Mouse (Mus musculus) right cerebral cortex, postnatal 14 days (tissue): ENCODE results near the gene Prss56.

Source experiments
- DNase-seq: peaks from one replicate; pipeline ENCODE4 v3.0.0; 2022

Gene Prss56

DNA sequence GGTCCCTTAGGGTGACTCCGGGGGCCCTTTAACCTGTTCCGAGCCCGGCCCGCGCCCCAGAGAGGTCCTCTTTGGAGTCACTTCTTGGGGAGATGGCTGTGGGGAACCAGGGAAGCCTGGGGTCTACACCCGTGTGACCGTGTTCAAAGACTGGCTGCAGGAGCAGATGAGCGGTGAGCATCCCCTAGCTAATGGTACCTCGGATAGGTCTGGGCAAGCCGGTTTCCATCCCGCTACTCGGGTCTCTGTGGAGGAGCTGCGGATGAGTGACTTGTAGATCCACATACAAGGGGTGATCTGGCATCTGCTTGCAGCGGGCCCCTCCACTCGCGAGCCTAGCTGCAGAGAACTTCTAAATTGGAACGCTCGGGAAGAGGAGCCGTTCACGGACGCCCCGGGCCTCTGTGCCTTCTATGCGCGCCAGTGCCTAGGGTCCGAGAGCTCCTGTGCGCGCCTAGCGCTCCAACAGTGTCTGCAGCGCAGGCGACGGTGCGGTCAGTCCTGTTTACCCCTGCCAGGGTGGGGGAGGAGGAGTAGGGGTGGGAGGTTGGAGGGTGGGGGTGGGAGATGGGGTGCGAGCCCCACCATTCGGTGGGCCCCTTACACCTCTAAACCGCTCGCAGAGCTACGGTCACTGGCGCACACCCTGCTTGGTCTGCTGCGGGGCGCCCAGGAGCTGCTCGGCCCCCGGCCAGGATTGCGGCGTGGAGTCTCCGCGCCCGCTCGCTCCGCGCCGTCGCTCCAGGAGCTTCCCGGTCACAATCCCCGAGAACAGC, 3.3 kb downstream of the Prss56 start:
- no peak for DNase-seq

DNA sequence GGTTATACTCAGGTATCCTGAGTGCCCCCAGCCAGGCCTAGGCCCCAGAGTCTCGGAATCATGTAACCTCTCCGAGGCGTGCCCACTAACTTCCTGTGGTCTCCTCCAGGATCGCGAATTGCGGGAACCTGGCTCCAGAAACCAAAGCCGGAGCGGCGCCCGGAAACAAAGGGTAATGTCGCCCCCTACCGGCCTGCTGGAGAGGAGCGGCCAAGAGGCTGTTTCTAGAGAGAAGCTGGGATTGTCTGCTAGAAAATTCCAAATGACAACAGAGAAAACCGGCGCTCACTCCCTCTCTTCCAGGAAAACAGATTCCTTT, 3.9 kb downstream of the Prss56 start:
- peak; percentile 76 for DNase-seq

DNA sequence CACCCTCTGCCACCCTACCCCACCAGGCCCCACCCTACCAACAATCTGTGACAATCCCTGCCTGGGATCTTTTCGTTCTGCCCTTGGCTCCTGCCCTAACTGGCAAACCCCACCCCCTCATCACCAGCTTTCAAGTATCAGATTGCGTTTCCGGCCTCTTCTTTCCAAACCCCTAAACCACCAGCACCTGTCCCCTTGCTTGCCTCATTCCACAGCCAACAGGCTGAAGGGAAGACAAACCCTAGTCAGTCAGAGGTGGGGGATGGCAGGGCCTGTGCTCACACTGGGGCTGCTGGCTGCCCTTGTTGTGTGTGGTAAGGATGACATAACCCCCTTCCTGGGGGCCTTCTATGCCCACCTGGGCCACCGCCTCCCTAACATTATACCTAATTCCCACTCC, 7.3 kb downstream of the Prss56 start, which contains the start of gene Chrnd:
Gene Chrnd, plus strand, starts transcription at position 179 of the 400 bp plus-strand sequence.
- no peak for DNase-seq

DNA sequence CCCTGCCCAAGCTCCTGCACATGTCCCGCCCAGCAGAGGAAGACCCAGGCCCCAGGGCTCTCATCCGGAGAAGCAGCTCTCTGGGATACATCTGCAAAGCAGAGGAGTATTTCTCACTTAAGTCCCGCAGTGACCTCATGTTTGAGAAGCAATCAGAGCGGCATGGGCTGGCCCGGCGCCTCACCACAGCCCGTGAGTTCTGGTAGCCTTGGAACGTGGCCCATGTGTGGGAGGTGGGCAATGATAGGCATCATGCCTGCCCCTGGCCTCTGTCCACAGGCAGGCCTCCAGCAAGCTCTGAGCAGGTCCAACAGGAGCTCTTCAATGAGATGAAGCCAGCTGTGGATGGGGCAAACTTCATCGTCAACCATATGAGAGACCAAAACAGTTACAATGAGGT, 14.2 kb downstream of the Prss56 start:
- no peak for DNase-seq

DNA sequence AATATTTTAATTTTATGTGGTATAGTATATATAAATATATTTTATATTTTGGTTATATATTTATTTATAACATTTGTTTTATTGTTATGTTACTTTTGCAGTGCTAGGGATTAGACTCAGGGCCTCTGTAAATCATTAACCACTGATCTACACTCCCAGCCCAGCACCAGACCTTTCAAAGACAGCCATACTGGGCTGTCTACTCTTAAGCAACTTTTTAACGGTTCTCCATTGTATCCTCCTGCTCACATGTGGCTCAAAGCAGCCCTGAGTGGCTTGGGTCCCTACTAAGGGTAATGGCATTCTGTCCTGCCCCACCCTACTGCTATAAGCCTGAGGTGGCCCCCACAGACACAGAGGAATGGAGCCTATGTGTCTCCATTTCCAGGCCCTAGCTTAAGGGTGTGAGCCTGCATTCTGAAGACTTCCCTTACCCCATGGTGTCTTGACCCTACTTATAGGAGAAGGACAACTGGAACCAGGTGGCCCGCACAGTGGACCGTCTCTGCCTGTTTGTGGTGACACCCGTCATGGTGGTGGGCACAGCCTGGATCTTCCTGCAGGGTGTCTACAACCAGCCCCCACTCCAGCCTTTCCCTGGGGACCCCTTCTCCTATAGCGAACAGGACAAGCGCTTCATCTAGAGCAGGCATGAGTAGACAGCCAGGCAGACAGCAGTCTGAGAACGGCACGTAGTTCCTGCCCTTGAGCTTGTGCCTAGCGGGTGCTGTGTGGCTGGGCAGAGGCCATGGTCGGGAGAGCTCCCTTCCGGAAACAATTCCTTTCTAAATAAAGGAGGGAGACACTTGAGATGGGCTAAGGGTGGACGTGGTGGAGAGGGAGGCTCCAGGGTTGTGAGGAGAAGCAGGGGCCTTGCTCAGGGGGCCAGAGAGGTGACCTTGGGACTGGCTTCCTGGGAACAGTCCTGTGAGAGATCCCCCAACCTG, 15.3 kb downstream of the Prss56 start:
- no peak for DNase-seq

DNA sequence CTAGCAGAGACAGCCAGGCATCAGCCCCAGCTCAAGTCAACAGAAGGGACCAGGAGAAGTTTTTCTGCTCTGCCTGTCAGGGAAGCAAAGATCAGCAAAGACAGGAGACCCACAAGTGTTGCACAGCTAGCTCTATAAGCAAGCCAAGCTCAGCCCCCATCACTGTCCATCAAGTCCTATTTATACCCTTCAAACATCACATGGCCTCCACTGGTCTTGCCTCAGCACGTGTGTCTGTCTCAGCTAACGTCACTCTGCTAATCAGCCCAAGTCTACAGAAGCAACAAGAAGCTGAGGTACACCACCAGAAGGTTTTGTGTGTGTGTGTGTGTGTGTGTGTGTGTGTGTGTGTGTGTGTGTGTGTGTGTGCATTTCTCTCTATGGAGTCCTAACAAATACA, 17.7 kb downstream of the Prss56 start:
- no peak for DNase-seq

DNA sequence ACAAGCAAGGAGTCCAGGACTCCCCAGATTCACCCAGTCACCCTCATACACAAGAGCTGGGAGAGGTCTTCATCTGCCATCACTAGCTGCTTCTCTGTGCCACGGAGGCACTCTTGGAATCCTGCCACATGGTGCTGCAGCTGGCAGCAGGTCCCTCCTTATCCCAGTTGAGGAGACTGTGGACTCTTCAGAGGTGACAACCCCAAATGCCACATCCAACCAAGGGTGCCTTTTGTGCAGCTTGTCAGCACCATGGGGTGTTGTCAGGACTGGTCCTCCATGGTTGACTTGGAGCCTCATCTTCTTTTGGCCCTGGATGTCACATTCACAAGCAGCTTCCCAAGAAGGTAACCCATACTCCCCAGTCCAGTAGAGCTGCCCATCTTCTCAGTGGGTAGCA, 18.7 kb downstream of the Prss56 start:
- no peak for DNase-seq

DNA sequence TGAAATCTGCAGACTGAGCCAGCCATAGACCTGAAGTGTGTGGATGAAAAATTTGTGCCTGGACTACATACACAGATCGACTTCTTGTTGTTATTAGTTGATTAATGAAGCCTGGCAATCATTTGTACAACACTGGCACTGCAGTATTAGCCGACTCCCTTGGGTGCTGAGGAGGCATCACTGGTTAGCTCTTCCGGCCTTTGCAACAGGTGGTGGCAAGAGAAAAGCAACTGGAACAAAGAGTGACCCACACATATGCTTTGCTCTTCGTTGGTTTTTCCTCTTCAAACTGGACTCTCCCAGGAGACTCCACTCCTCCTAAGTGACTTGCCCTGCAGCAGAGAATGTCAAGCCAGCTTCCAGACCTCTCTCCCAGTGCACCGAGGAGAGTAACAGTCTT, 20.7 kb downstream of the Prss56 start:
- no peak for DNase-seq

DNA sequence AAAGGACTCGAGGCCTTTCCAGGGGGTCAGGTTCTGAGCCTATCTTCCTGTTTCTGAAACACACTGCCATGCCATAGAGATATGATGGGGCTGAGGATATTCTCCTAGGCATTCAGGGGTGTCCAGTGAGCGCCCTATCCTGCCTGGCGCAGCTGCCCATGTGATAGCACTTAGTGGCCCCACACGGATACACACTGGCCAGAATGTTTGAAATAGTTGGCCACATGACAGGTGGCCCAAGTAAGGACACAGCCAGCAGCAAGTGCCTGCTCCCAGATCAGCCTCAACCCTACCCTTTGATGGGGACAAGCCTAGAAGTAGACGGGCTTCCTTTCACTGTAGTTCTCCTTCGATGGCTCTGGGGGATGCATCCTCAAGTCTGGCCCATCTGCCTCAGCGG, 21.4 kb downstream of the Prss56 start, which contains the start of gene Chrng:
Gene Chrng, plus strand, starts transcription at position 193 of the 400 bp plus-strand sequence.
- no peak for DNase-seq

DNA sequence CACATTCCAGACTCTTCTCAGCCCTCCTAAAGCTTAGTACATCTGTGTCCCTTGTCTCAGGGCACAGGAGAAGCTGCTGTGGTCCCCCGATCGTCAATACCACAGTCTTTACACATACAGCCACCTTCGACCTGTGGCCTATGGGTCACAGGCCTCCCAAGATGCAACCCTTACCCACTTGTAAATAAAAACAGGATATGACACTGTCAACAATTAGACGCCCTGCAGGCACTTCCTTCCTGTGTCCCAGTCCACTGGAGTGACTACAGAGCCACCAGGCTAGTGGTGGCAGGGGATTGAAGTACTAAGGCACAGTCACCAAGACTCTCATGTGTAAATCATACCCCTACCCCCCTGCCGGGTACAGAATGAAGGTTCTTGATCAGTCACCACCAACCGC, 21.9 kb downstream of the Prss56 start:
- DNase-seq, result no peak

DNA sequence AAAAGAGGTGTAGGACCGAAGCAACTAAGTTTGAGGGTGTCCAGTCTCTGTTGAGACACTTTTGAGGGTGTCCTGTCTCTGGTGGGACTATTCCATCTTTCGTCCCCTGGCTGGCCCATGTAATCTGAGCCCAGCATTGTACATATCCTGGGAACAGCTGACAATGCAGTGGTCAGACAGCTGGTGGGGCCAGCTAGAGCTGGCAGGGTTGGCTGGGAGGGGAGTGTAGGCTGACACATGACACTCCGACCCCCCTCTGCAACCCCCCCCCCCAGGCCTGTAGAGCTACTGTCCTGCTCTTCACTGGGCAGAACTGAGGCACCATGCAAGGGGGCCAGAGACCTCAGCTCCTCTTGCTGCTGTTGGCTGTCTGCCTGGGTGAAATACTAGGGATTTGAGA, 22.4 kb downstream of the Prss56 start:
- DNase-seq, result no peak

DNA sequence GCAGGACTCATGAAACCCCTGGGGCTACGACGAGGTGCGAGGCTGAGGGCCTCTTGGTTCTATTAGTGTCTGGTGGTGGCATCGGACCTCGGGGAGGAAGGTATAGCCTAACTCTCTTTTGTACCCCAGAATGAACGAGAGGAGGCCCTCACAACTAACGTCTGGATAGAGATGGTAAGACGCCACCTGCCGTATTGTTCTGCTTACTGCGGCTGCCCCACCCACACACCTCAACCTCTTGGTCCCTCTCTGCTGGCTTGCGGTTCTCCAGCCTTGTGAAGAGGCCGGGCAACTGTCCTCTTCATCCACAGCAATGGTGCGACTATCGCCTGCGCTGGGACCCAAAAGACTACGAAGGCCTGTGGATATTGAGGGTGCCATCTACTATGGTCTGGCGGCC, 23.2 kb downstream of the Prss56 start:
- DNase-seq, result no peak

DNA sequence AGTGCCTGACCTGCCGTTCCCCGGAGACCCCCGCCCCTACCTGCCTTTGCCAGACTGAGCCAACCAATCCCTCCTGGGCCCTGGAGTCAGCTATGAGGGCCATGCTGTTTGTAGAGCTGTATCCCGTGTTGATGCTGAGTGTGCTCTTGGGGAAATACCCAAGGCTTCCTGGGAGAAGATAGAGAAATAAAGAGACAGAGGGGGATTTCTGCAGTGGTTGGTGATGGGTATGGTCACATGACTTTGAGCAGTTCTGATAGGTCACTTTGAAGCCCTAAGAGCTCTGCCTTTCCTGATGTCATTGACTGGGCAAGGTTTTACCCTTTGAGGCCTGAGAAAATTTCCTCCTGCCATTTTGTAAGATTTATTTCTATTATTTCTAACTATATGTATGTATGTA, 28.3 kb downstream of the Prss56 start:
- DNase-seq, result no peak

DNA sequence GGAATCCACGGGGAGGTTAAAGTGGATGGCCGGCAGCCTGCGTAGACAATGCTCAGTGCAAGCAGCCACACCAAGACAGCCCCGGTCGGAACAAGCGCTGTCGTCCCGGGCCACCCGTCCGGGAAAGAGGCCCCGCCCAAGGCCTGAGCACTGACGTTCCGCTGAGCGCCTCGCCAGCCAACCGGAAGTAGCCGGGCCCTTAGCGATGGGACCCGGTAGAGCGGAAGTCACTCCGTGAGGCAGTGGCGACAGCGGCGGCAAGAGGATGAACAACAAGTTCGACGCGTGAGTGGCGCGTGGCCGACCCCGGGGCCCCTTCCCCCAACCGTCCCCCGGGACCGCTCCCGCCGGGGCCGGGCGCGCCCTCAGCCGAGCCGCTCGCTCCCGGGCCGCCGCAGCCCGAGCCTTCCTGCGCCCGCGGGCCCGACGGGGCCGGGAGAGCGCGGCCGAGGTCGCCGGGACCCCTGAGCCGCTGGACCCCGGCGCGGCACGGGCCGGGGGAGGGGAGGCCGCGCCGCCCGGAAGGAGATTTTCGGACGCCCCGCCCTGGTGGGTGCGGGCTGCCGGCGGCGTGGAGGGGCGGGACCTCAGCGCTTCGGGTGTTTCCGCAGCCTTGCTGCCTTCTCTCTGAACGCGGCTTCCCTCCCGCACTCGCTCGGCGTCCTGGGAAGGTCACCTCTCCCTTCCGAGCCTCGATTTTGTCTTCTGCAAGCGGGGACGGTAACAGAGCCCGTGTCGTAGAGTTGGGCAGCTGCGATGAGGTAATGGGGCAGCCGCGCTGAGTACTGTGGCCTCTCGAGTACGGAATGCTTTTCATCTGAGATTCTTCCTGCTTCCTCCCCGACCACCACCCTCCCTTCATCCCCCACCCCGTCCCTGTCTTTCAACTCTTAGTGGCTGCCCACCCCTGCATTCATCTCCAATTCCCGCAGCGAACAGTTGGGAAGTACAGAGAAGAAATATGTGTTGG, 30.9 kb downstream of the Prss56 start, which contains the start of gene Eif4e2:
Gene Eif4e2, plus strand, starts transcription at position 180 of the 970 bp plus-strand sequence.
- DNase-seq, result peak; percentile 95

DNA sequence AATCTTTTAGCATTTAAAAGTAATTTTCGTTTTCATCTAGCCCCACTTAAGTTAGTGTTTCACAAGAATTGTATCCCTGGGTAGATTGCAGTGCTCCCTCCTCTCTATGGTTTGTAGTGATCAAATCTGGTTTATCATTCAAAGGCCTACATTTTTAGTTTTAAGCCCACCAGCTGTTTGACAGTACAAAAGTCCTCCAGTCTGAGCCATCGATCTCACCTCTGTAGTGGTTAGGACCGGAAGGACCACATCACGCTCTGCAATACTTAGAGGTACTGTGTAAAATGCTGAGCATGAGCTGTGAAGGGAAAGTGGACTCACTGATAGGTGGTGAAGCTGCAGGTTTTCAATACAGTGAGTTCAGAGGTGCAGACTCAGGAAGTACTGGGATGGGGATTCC, 31.6 kb downstream of the Prss56 start:
- no peak for DNase-seq

DNA sequence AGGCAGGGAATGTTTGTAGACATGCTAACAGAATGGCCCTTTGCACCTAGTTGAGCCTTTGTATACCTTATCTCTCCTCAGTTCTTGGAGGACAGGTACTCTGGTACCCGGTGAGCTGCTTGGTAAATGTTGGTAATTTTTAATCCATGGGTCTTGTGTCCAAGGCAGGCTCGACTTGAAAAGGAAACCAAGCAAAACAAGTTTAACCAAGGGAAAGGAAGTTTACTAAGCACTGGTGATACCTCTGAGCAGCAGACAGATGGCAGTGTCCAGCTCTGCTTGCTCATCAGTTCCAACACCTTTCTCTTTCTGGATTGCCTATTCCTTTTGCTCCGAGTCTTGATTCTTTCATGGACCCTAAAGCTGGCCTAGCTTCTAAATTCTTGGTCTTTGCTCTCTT, 34.8 kb downstream of the Prss56 start:
- DNase-seq, result no peak

DNA sequence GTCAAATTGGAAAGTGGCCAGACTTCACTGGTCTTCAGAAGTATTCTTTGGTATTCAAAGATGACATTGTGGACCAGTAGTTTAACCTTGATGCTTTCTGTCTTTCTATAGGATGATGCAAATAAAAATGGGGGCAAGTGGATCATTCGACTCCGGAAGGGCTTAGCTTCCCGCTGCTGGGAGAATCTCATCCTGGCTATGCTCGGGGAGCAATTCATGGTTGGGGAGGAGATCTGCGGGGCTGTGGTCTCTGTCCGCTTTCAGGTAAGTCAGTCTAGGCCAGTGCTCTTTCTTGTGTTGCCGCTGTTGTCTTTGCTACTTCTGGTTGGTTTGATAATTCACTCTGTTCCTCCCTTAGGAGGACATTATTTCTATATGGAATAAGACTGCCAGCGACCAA, 42.6 kb downstream of the Prss56 start:
- DNase-seq, result no peak

DNA sequence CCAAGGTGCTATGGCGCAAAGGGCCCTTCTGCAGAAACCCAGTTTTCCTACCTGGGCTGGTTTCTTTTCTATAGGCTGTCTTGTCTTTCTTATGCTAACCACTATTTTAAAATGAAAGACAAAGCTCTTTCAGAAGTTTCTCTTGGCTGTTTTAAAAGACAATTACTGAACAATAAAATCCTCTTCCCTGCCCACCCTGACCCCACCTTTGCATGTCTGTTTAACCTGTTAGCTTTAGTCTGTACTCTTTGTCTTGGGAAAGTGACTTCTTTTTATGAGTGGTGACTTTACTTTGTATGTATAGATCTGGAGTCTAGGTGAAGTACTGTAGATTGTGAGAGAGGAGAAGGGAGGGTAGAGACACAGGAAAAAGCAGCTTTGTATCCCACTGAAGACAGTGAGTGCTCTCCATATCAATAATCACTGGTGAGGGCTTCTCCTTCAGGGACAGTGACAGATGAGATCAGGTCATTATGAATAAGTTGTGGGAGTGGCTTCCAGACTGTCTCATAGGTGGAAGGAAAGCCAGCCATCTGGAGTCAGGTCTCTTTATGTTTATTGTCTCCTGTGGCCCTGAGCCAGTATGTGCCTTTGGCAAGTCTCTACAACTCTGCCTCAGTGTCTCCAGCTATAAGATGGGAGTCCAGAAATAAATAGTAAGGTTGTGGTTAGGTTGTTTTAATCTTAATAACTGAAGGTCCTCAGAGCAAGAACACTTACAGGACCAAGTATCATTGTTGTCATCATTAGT, 43.5 kb downstream of the Prss56 start:
- DNase-seq, result no peak

DNA sequence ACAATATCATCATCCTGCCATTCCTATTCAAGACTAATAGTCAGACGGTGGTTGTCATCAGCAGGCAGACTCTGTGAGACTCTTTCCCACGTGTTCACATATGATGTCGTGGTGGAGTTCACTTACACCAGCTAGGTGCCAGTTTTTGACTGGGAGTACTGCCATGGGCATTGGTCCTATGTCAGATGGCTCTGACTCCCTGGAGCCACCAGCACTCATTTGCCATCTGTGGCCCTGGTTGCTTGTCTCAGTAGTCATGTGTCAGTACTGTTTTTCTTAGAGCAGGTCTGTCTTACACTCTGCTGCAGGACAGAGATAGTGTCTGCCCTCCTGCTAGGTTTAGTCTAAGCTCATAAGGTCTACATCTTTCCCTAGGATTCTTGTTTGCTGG, 44.0 kb downstream of the Prss56 start:
- DNase-seq, result no peak

DNA sequence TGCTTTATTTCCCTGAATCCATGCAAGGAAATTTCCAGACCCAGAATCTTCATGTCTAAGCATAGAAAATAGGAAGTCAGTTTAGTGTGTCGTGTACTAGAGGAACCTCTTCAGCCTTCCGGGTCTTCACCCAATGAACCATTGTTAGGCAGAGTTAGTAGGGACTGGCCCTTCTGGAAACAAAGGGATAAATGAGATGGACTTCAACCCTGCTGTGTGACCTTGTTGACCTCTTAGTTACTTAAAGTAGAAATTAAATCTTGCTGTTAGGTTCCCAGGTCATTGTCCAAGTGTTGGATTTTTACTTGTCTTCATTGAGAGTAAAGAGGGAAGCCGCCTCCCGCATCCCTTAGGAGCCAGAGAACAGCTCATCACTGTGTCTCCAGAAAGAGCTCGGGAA, 47.5 kb downstream of the Prss56 start:
- no peak for DNase-seq

DNA sequence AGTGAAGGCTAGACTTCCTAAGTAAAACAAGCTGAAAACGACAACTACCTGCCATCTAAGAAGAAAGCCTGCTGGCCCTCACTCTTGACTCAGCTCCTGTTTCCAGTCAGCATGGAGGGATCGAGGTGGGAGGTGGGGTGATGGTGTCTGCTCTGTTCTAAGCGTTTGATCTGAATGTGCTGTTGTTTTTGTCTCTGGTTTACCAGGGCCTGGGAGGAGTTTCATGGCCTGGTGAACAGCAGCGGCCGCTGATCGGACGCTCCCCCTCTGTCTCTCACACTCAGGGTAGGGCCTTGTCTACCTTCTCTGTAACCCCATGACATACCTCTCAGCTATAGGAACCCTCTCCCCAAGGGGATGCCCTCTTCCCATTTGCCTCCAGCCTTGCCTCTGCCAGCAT, 49.1 kb downstream of the Prss56 start:
- DNase-seq, result no peak
